Mouse (Mus musculus) limb, embryonic 11.5 days (tissue): ENCODE results near the gene Tmem219. TPM values are rescaled to one million over a fixed set of nuclear protein-coding genes. Genes with fewer than 3 reads are reported as not detected.
"Not testable (repeated sequence)": the region's sequence is repeated elsewhere in the genome, so short reads cannot be mapped to it uniquely, and the experiment has no call there.

ENCODE experiments used
- ATAC-seq: fragments of 200-750 bp; cut with Nextera tagmentation; 2 replicates; pipeline ENCODE4 v1.8.0; 2017; ENCODE audit warnings: low read depth; ENCODE audit not compliant: insufficient number of reproducible peaks, low FRiP score, low TSS enrichment
- DNase-seq: peaks from one replicate; pipeline ENCODE4 v3.0.0-alpha.2; 2015; ENCODE audit warnings: low spot score
- H3K27ac ChIP-seq: fragments of 300-500 bp; sonication (generic); replicated peaks from 2 replicates; pipeline ENCODE4 v1.5.1; 2014; ENCODE audit warnings: low read depth, mild to moderate bottlenecking, low read length
- H3K27me3 ChIP-seq: fragments of 300-500 bp; sonication (generic); 2 replicates; pipeline ENCODE4 v1.6.1; 2014; ENCODE audit warnings: mild to moderate bottlenecking, low read length, mixed read lengths; ENCODE audit not compliant: control insufficient read depth, insufficient read depth
- H3K36me3 ChIP-seq: fragments of 300-500 bp; sonication (generic); 2 replicates; pipeline ENCODE4 v1.6.1; 2014; ENCODE audit warnings: mild to moderate bottlenecking, low read length, moderate library complexity, mixed read lengths; ENCODE audit not compliant: control insufficient read depth, insufficient read depth
- H3K4me1 ChIP-seq: fragments of 300-500 bp; sonication (generic); 2 replicates; pipeline ENCODE4 v1.6.1; 2014; ENCODE audit warnings: low read length, mixed read lengths; ENCODE audit not compliant: control insufficient read depth, insufficient read depth
- H3K4me2 ChIP-seq: fragments of 300-500 bp; sonication (generic); 2 replicates; pipeline ENCODE4 v1.6.1; 2014; ENCODE audit warnings: low read depth, mild to moderate bottlenecking, moderate library complexity; ENCODE audit not compliant: severe bottlenecking
- H3K4me3 ChIP-seq: fragments of 300-500 bp; sonication (generic); 2 replicates; pipeline ENCODE4 v1.5.1; 2014; ENCODE audit warnings: low read depth, low read length
- H3K9ac ChIP-seq: fragments of 300-500 bp; sonication (generic); 2 replicates; pipeline ENCODE4 v1.6.1; 2014; ENCODE audit warnings: mild to moderate bottlenecking, low read length
- H3K9me3 ChIP-seq: fragments of 300-500 bp; sonication (generic); 2 replicates; pipeline ENCODE4 v1.6.1; 2016; ENCODE audit warnings: low read length; ENCODE audit not compliant: control insufficient read depth
- whole genome bisulfite sequencing: fragments of 180-500 bp; shearing (Covaris S2); extraction: QIAGEN DNeasy Blood & Tissue Kit; methylation state at CpG from one replicate; pipeline ENCODE4 v1.1.7; 2014; 5-methylcytosine and 5-hydroxymethylcytosine counted together
- polyA plus RNA-seq: library from polyadenylated mRNA; unstranded; fragments of >200 nt; fragmentation: Nextera tagmentation; extraction: Ambion mirVana; gene quantifications from 2 replicates; pipeline ENCODE4 v1.2.1, GENCODE M21; 2014

Tmem219 gene
- polyA plus RNA-seq, 1 experiment from 2014 or later = 16.5 TPM

- Histone ChIP-seq H3K4me3 (no peak overlapping the region), H3K27ac (no peak overlapping the region), H3K36me3 (peaks cover 6% of the 10 kb centered on the region; the same call in 1 of the 2 replicates), H3K4me2 (no peak overlapping the region), H3K4me1 (no peaks in the 10 kb centered on the region), H3K9me3 (no peaks in the 10 kb centered on the region), H3K27me3 (no peaks in the 10 kb centered on the region), H3K9ac (no peak overlapping the region)
- ATAC-seq (no peak), DNase-seq (no peak)
- 52% methylated on average over 6 of the region's 6 CpGs for WGBS
Observed at GRCm38 (mm10) chr7:126941171-126941570, 18.5 kb upstream of the Tmem219 start.

DNA sequence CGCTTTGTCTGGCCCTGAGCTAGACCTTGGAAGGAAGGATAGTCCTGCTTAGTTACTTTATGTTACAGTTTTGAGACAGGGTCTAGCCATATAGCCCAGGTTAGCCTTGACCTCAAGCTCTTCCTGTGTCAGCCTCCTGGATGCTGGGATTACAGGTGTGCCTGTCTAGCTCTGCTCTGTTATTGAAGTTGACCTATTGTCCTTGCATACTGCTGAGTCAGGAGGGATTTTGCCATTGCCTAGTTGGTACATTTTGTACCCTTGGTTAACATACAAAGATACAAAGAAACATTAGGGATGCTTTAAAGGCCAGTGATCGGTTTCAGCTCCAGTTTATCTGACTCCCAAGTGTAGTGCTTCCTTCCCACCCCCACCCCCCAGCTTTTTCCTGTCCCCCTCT is 9.9 kb upstream of the Tmem219 start:
- no peak for ATAC-seq
- WGBS = 86% methylated on average over 2 of the region's 2 CpGs
- H3K36me3 ChIP-seq = peaks cover 3% of the 10 kb centered on the region; the same call in 1 of the 2 replicates

DNA sequence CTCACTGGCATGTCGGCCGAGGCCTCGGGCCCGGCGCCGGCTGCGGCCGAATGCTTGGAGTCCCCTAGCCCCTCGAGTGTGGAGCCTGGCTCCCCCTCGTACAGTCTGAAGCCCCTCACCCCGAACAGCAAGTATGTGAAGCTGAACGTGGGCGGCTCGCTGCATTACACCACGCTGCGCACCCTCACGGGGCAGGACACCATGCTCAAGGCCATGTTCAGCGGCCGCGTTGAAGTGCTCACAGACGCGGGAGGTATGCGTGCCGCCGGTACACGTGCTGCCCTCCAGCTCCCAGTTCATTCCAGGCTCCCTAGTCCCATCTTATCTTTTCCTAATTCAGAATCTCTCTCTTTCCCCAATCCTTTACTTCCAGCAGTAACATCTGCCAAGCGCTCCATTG is 6.3 kb upstream of the Tmem219 start:
- H3K4me1 ChIP-seq = peaks cover 7% of the 10 kb centered on the region
- no peaks in the 10 kb centered on the region for H3K27me3 ChIP-seq
- H3K4me2 ChIP-seq = peak overlapping the region; percentile 93
- peak overlapping the region; percentile 21; the same call in 1 of the 2 replicates for H3K27ac ChIP-seq
- H3K4me3 ChIP-seq = peak overlapping the region; percentile 82
- H3K9ac ChIP-seq = peak overlapping the region; percentile 84
- H3K36me3 ChIP-seq = no peaks in the 10 kb centered on the region
- H3K9me3 ChIP-seq = no peaks in the 10 kb centered on the region
- WGBS = 0% methylated on average over 27 of the region's 27 CpGs
- ATAC-seq (peak; percentile 84), DNase-seq (no peak)

More for the DNA sequence above, 9.9 kb upstream of the Tmem219 start:
- H3K27me3 ChIP-seq = no peaks in the 10 kb centered on the region
- no peaks in the 10 kb centered on the region for H3K9me3 ChIP-seq
- no peak overlapping the region for H3K27ac ChIP-seq
- no peak for DNase-seq
- H3K4me3 ChIP-seq = no peak overlapping the region
- no peak overlapping the region for H3K9ac ChIP-seq
- no peak overlapping the region for H3K4me2 ChIP-seq
- peaks cover 7% of the 10 kb centered on the region for H3K4me1 ChIP-seq

DNA sequence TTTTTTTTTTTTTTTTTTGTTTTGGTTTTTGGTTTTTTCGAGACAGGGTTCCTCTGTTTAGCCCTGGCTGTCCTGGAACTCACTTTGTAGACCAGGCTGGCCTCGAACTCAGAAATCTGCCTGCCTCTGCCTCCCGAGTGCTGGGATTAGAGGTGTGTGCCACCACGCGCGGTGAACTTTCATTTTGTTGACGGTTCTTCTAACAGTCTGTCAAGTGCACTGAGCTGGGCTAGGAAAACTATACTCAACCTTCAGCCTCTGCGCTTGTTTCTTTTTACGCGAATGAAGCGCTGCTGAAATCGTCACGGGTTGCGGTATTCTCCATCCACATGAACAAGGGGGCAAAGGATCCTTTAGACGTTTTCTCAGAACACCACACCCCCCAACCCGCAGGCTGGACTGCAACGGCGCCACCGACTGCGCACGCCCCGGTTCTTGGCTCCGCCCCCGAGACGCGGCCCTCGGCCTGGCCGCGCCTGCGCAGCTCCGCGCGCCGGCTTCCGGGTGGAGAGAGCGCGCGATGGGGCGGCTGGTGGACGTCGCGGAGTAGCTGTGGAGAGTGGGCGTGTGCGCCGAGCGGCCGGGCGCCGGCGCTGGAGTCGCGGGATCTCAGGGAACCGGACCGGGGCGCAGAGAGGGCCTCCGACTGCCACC is 5.8 kb upstream of the Tmem219 start, which contains the start of gene Kctd13:
Gene Kctd13, plus strand, starts transcription at position 496 of the 654 bp plus-strand sequence.
- Histone ChIP-seq H3K4me2 (peak within 1 kb of the TSS; percentile 93), H3K4me3 (peak within 1 kb of the TSS; percentile 82), H3K9me3 (no peaks in the 10 kb centered on the region), H3K36me3 (no peaks in the 10 kb centered on the region), H3K9ac (peak within 1 kb of the TSS; percentile 84), H3K4me1 (peaks cover 7% of the 10 kb centered on the region), H3K27me3 (no peaks in the 10 kb centered on the region), H3K27ac (peak within 1 kb of the TSS; percentile 21; the same call in 1 of the 2 replicates)
- DNase-seq = peak; percentile 91
- peak; percentile 98 for ATAC-seq
- WGBS = 5% methylated on average over 54 of the region's 56 CpGs

DNA sequence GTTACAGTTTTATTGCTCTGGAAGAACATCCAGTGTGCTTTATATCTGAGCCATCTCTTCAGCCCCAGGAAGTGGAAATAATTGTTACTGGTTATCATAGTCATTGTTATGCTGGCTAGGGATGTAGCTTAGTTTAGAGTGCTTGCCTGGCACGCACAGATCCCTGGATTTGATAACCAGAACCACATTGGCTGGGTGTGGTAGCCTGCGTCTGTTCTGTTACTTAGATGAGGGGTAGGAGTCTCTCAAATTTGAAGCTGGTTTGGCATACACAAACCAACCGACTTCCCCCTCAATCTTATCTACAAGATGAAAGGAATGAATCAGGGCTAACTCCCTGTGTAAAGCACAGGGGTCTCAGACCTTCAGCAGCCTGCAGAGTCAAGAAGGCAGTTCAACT is 3.6 kb upstream of the Tmem219 start:
- no peaks in the 10 kb centered on the region for H3K9me3 ChIP-seq
- ATAC-seq (no peak), DNase-seq (no peak)
- H3K9ac ChIP-seq = no peak overlapping the region
- H3K27me3 ChIP-seq = no peaks in the 10 kb centered on the region
- no peak overlapping the region for H3K4me2 ChIP-seq
- no peak overlapping the region for H3K27ac ChIP-seq
- no peaks in the 10 kb centered on the region for H3K36me3 ChIP-seq
- no peak overlapping the region for H3K4me3 ChIP-seq
- 23% methylated on average over 3 of the region's 3 CpGs for WGBS
- H3K4me1 ChIP-seq = peaks cover 7% of the 10 kb centered on the region

- no peak overlapping the region for H3K27ac ChIP-seq
- H3K4me2 ChIP-seq = no peak overlapping the region
- no peak for DNase-seq
- no peak overlapping the region for H3K9ac ChIP-seq
- H3K27me3 ChIP-seq = no peaks in the 10 kb centered on the region
- H3K4me1 ChIP-seq = no peaks in the 10 kb centered on the region
- H3K36me3 ChIP-seq = no peaks in the 10 kb centered on the region
- H3K4me3 ChIP-seq = no peak overlapping the region
- 73% methylated on average over 5 of the region's 5 CpGs for WGBS
- ATAC-seq = no peak
- H3K9me3 ChIP-seq = no peaks in the 10 kb centered on the region
Observed at GRCm38 (mm10) chr7:126923999-126924398, 1.3 kb upstream of the Tmem219 start.

- Histone ChIP-seq H3K27ac (no peak overlapping the region), H3K9ac (no peak overlapping the region), H3K4me1 (no peaks in the 10 kb centered on the region), H3K4me2 (no peak overlapping the region), H3K9me3 (no peaks in the 10 kb centered on the region), H3K27me3 (no peaks in the 10 kb centered on the region), H3K4me3 (no peak overlapping the region), H3K36me3 (no peaks in the 10 kb centered on the region)
- no peak for DNase-seq
- 80% methylated on average over 2 of the region's 2 CpGs for WGBS
- ATAC-seq = no peak
Observed at GRCm38 (mm10) chr7:126921563-126921962, 1.2 kb downstream of the Tmem219 start.

DNA sequence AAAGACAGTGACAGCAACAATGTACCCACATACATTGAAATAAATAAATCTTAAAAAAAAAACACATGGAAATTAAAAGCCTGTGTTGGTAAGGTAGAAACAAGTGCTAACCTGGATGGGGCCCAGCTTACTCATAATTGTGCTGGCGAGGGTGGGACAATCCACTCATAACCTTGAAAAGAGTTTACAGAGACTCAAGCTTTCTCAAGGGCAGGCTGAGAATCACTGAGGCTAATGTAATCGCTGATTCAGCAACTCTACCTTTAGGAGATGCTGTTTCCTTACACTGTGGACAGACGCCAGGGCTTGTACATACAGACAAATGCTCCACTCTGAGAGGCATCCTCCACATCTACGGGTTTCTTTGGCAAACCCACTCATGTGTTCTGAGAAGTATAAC is 2.7 kb downstream of the Tmem219 start:
- H3K27me3 ChIP-seq = no peaks in the 10 kb centered on the region
- DNase-seq (no peak), ATAC-seq (no peak)
- H3K4me3 ChIP-seq = no peak overlapping the region
- WGBS = 86% methylated on average over 4 of the region's 4 CpGs
- H3K36me3 ChIP-seq = no peaks in the 10 kb centered on the region
- no peak overlapping the region for H3K4me2 ChIP-seq
- H3K4me1 ChIP-seq = no peaks in the 10 kb centered on the region
- no peaks in the 10 kb centered on the region for H3K9me3 ChIP-seq
- H3K27ac ChIP-seq = no peak overlapping the region
- no peak overlapping the region for H3K9ac ChIP-seq

DNA sequence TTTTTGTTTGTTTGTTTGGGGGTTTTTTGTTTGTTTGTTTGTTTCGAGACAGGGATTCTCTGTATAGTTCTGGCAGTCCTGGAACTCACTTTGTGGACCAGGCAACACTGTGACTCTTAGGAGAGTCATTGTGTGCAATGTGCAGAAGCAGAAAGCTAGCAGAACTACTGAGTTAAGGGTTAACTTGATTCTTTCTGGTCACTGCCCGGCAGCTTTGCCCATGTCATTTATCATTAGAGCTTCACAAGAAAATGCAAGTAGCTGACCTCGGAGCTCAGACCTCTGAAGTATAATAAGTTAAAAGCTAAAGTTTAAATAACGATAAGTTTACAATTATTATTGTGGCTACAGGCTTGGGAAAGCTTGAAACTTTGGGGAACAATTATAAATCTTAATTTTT is 4.4 kb downstream of the Tmem219 start:
- H3K9me3 ChIP-seq, H3K36me3 ChIP-seq, H3K27ac ChIP-seq, H3K9ac ChIP-seq, DNase-seq, ATAC-seq, H3K27me3 ChIP-seq, H3K4me2 ChIP-seq, H3K4me3 ChIP-seq, H3K4me1 ChIP-seq: not testable (repeated sequence)
- 35% methylated on average over 4 of the region's 4 CpGs for whole genome bisulfite sequencing
